Comparison of ENCODE assay signal across 13 mouse cellular contexts in genomic region chr1:131200588-131200987, GRCm38 (mm10). TPM values are rescaled to one million over a fixed set of nuclear protein-coding genes. Genes with fewer than 3 reads are reported as not detected.
DNase-seq lines count a peak whose midpoint lies in the region; ATAC-seq and TF ChIP-seq lines count a peak whose summit lies in the region.
"Had no signal": no experiment of that assay in that cellular context is flagged by ENCODE, and none has a peak within 500 bp of the region (broad histone marks: within the 10 kb centered on the region; RNA-seq: fewer than 3 reads in every experiment).

No protein-coding gene starts in this region.

- H3K27ac ChIP-seq in heart, embryonic 13.5 days (replicated peaks) = 0 out of 2 replicates have a peak overlapping the region, but pooled peaks have one; percentile 5
- H3K27ac ChIP-seq in heart, embryonic 12.5 days (ENCODE audit: poor library complexity, severe bottlenecking) = no peak overlapping the region
- H3K27ac ChIP-seq in spleen, adult 2 months (ENCODE audit: insufficient read depth, low read length) = peak overlapping the region; percentile 79
- H3K27ac ChIP-seq: hindbrain, embryonic 10.5 days had no signal

- no peak for ATAC-seq in heart, embryonic 13.5 days (ENCODE audit: extremely low read depth, insufficient number of reproducible peaks, low FRiP score, low TSS enrichment)
- no peak for ATAC-seq in heart, embryonic 12.5 days (ENCODE audit: insufficient number of reproducible peaks, low FRiP score)

- no peak overlapping the region for H3K4me2 ChIP-seq in heart, embryonic 13.5 days
- H3K4me2 ChIP-seq in heart, embryonic 12.5 days = no peak overlapping the region

- 68% methylated on average over 10 of the region's 10 CpGs for WGBS in heart, embryonic 13.5 days
- 72% methylated on average over 10 of the region's 10 CpGs for WGBS in heart, embryonic 12.5 days
- 41% methylated on average over 10 of the region's 10 CpGs for WGBS in spleen, adult 2 months

- no peaks in the 10 kb centered on the region for H3K36me3 ChIP-seq in heart, embryonic 13.5 days
- H3K36me3 ChIP-seq in heart, embryonic 12.5 days = no peaks in the 10 kb centered on the region
- H3K36me3 ChIP-seq in spleen, adult 2 months (ENCODE audit: control insufficient read depth, insufficient read depth, low read length) = peaks cover 4% of the 10 kb centered on the region; the same call in 1 of the 2 replicates
- H3K36me3 ChIP-seq: hindbrain, embryonic 10.5 days; liver, embryonic 12.5 days; midbrain, embryonic 10.5 days had no signal

- peak overlapping the region; percentile 37; the same call in 1 of the 2 replicates for H3K9ac ChIP-seq in heart, embryonic 13.5 days
- no peak overlapping the region for H3K9ac ChIP-seq in heart, embryonic 12.5 days
- H3K9ac ChIP-seq: liver, embryonic 12.5 days had no signal

- H3K27me3 ChIP-seq in heart, embryonic 13.5 days (replicated peaks) = no peaks in the 10 kb centered on the region
- H3K27me3 ChIP-seq in heart, embryonic 12.5 days (replicated peaks) = no peaks in the 10 kb centered on the region
- no peaks in the 10 kb centered on the region for H3K27me3 ChIP-seq in spleen, adult 2 months (ENCODE audit: control insufficient read depth, insufficient read depth, low read length)

- no peak overlapping the region for H3K4me3 ChIP-seq in heart, embryonic 13.5 days
- no peak overlapping the region for H3K4me3 ChIP-seq in heart, embryonic 12.5 days
- H3K4me3 ChIP-seq in spleen, adult 2 months (ENCODE audit: extremely low read depth, insufficient read depth, insufficient read length) = no peak overlapping the region
- H3K4me3 ChIP-seq: hindbrain, embryonic 10.5 days; left cerebral cortex, adult 2 months; midbrain, embryonic 10.5 days had no signal

- no peak for DNase-seq in spleen, adult 2 months (ENCODE audit: low read depth in 1 of 2, low spot score in 2 of 2)
- no peak for DNase-seq in spleen, postnatal 10 days (ENCODE audit: low spot score in 2 of 2)
- peak; percentile 29 for DNase-seq in brain, adult 2 months (ENCODE audit: low read depth, low spot score)
- DNase-seq in lung, postnatal 4 days = peak; percentile 33 to 54
- no peak for DNase-seq in ovary, postnatal 14 days (ENCODE audit: low spot score)
- DNase-seq in spleen, adult 12 weeks (ENCODE audit: low spot score) = no peak
- DNase-seq: cerebellum, adult 2 months had no signal

- peaks cover 41% of the 10 kb centered on the region for H3K4me1 ChIP-seq in heart, embryonic 13.5 days
- H3K4me1 ChIP-seq in heart, embryonic 12.5 days (replicated peaks) = peaks cover 47% of the 10 kb centered on the region
- H3K4me1 ChIP-seq in spleen, adult 2 months (ENCODE audit: control insufficient read depth, insufficient read depth, insufficient read length) = peaks cover 38% of the 10 kb centered on the region; the same call in 1 of the 2 replicates

- no peak for TF ChIP-seq POLR2A in spleen, adult 2 months (IDR thresholded peaks at IDR 0.05; ENCODE audit: low read depth, low read length)

- H3K9me3 ChIP-seq in heart, embryonic 13.5 days = no peaks in the 10 kb centered on the region
- no peaks in the 10 kb centered on the region for H3K9me3 ChIP-seq in heart, embryonic 12.5 days (replicated peaks)
- H3K9me3 ChIP-seq: hindbrain, embryonic 10.5 days; liver, embryonic 12.5 days; midbrain, embryonic 10.5 days had no signal

- no peak for TF ChIP-seq CTCF in spleen, adult 2 months (IDR thresholded peaks at IDR 0.05; ENCODE audit: extremely low read depth, insufficient read depth, insufficient read length, insufficient replicate concordance)

RNA-seq across cellular contexts. Expression of gene Rassf5, which starts 44.5 kb away (rescaled TPM):
- polyA plus RNA-seq in heart, embryonic 13.5 days (2015; fragmentation: Nextera tagmentation; extraction: Ambion mirVana) = 14.9 and 18.2 TPM in 2 replicates
- polyA plus RNA-seq in heart, embryonic 12.5 days (2016; fragmentation: Nextera tagmentation; extraction: Ambion mirVana) = 27.0 and 27.2 TPM in 2 replicates
- polyA plus RNA-seq in spleen, adult 2 months (2012; rRNA removed) = 37.3 and 40.4 TPM in 2 replicates

RNA-seq across cellular contexts. Expression of gene Eif2d, which starts 47.6 kb away (rescaled TPM):
- polyA plus RNA-seq in heart, embryonic 13.5 days (2015; fragmentation: Nextera tagmentation; extraction: Ambion mirVana) = 41.1 and 47.1 TPM in 2 replicates
- polyA plus RNA-seq in heart, embryonic 12.5 days (2016; fragmentation: Nextera tagmentation; extraction: Ambion mirVana) = 45.8 and 51.8 TPM in 2 replicates
- 17.4 and 19.6 TPM in 2 replicates for polyA plus RNA-seq in spleen, adult 2 months (2012; rRNA removed)

Comparison
In these comparisons a context has a peak if more than half of its experiments do, and no peak if none do; other contexts are left out.
1. DNase-seq: peak in brain, adult 2 months (single experiment) and lung, postnatal 4 days (2 of 2); none in spleen, adult 2 months (0 of 2), spleen, postnatal 10 days (0 of 2), ovary, postnatal 14 days (single experiment) and spleen, adult 12 weeks (single experiment).